Mouse (Mus musculus) CH12.LX (cell line): Measurements from ENCODE around the gene Tsku.

Experiments
- CTCF ChIP-seq, 2 experiments: IDR thresholded peaks in 1 of 2; conservative IDR thresholded peaks in 1 of 2; 2 replicates each; pipeline ENCODE4 v1.5.1; 2011 to 2012; ENCODE audit warnings: low read depth in 2 of 2, low read length in 2 of 2, improper control_type of control experiment in 1 of 2, inconsistent platforms in 1 of 2, mild to moderate bottlenecking in 1 of 2, moderate library complexity in 1 of 2
- MEF2A ChIP-seq: IDR thresholded peaks from 2 replicates; pipeline ENCODE4 v1.6.1; 2014; ENCODE audit warnings: low read depth, mild to moderate bottlenecking, inconsistent platforms, low read length, improper control_type of control experiment, borderline replicate concordance
- POLR2A ChIP-seq: IDR thresholded peaks from 2 replicates; pipeline ENCODE4 v1.6.1; 2011; ENCODE audit warnings: low read depth, mild to moderate bottlenecking, improper control_type of control experiment, low read length
- ZKSCAN1 ChIP-seq: IDR thresholded peaks from 2 replicates; pipeline ENCODE4 v1.6.1; 2012; ENCODE audit warnings: low read depth, inconsistent platforms, low read length, improper control_type of control experiment, borderline replicate concordance
- ZMIZ1 ChIP-seq: IDR thresholded peaks from 2 replicates; pipeline ENCODE4 v1.6.1; 2012; ENCODE audit warnings: low read depth, mild to moderate bottlenecking, inconsistent platforms, low read length, improper control_type of control experiment
- ZNF384 ChIP-seq: IDR thresholded peaks from 2 replicates; pipeline ENCODE4 v1.6.1; 2012; ENCODE audit warnings: low read depth, low read length, improper control_type of control experiment, inconsistent platforms

- TF ChIP-seq ZNF384, result no peak
- no peak for TF ChIP-seq POLR2A
- TF ChIP-seq ZMIZ1, result no peak
- TF ChIP-seq CTCF (conservative IDR thresholded peaks at IDR 0.05 in 1 of 2, IDR thresholded peaks at IDR 0.05 in 1 of 2; ENCODE audit: low read depth in 2 of 2, low read length in 2 of 2), result no peak
- no peak for TF ChIP-seq MEF2A
- TF ChIP-seq ZKSCAN1, result no peak
Measured at GRCm38 (mm10) chr7:98330375-98331002, 30.6 kb downstream of the Tsku start.
